Mouse (Mus musculus): ENCODE measurements around the gene Cyb561.

GRCm38 (mm10) chr11:105984452-105984851, 31.3 kb upstream of the Cyb561 start:
- TF ChIP-seq EP300 (IDR thresholded peaks at IDR 0.05; ENCODE audit: low read depth in 1 of 2, low read length in 2 of 2) (no peak), POLR2A (IDR thresholded peaks at IDR 0.05; ENCODE audit: control insufficient read depth in 1 of 2, insufficient read depth in 1 of 2, low read depth in 1 of 2, low read length in 2 of 2, poor library complexity in 1 of 2) (no peak), CTCF (IDR thresholded peaks at IDR 0.05 in 2 of 3, conservative IDR thresholded peaks at IDR 0.05 in 1 of 3; ENCODE audit: control insufficient read depth in 1 of 3, insufficient read depth in 1 of 3, low read depth in 2 of 3, low read length in 3 of 3, poor library complexity in 1 of 3, severe bottlenecking in 1 of 3) (no peak), MAFK (IDR thresholded peaks at IDR 0.05; ENCODE audit: borderline replicate concordance, low read depth, low read length) (no peak)
